Mouse (Mus musculus): ENCODE data around the gene Myo18a.
"Not testable (repeated sequence)": the region's sequence is repeated elsewhere in the genome, so short reads cannot be mapped to it uniquely, and the experiment has no call there.

Gene Myo18a

DNA sequence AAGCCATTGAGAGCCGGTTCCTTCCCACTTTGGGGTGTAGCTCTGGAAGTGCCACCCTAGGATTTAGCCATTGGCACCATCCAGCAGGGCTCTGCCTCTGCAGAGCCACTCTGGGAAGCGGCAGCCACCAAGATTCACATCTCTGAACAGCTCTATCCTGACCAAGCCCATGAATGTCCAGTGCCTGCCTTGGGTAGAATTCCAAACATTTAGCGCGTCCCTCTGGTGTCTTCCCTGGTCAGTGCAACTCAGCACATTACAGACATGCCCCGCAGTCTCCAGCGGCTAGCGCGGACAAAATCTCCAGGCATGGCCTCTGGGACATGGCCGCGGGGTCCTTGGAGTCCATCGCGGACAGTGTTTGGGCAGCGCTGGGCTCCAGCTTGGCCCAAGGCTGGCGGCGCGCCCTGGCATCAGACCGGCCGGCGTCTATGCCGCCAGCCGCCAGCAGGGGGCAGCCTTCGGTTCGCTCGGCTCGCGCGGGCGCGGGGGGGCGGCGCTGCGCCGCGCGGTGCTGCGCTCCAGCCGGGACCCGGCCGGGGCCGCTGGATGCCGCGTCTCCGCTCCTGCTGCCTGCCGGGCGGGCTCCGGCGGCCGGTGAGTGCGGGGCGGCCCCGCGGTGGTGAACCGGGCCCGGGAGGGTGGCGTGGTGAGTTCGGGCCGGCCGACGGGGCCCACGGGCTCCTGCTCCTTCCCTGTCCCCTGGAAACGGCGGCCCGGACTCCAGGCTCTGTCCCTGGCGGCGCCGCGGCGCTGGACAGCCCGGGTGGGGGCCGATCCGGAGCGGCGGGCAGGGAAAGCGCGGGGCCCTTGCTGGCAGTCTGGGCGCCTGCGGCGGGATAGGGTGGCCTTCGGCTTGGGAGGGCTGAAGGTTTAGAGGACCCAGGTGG, at the start of gene Myo18a:
Gene Myo18a (plus strand): TSS at position 464 of the 890 bp plus-strand sequence.
- peak; percentile 71 for DNase-seq (ENCODE audit: low read depth, low spot score)

DNA sequence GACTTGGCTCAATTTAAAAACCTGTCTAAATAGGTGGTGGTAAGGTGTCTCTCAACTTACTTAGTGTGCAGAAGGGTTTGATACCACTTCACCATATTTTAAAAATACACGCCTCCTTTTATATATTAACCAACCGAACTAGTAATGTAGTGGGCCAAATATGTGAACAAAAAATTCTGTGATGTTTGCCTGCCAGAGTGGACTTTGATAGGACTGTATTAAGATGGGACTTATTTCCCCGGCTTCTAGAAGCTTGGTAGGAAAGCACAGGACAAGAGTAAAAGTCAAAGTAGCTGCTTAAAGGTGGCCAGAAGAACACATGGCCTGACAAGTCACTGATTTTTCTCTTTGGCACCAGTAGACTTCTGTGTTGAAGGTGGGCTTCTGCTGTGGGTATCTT, 49.3 kb upstream of the Myo18a start:
- DNase-seq (ENCODE audit: low read depth, low spot score), result no peak

DNA sequence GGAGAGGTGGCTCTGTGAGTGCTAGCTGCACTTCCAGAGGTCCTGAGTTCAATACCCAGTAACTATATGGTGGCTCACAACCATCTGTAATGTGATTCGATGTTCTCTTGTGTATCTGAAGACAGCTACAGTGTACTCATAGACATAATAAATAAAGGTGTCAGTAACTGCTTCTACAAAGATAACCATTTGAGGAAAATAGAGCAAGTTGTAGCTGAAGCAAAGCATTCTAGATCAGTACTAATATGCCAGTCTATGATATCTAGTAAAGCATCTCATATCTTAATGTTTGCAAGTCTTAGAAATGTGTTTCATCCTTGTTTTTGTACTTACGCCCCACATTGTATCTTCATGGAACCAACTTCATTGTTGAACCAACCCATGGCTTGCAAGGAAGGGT, 44.0 kb upstream of the Myo18a start:
- no peak for DNase-seq (ENCODE audit: low read depth, low spot score)

DNA sequence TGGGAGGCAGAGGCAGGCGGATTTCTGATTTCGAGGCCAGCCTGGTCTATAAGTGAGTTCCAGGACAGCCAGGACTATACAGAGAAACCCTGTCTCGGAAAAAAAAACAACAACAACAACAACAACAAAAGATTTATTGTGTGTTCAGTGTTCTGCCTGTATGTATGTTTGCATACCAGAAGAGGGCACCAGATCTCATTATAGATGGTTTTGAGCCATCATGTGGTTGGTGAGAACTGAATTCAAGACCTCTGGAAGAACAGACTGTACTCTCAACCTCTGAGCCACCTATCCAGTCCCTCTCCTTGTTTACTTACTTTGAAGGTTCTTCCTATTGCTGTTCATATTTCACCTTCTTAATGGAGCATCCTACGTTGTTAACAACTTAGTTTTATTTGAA, 41.7 kb upstream of the Myo18a start:
- DNase-seq (ENCODE audit: low read depth, low spot score), result no peak

DNA sequence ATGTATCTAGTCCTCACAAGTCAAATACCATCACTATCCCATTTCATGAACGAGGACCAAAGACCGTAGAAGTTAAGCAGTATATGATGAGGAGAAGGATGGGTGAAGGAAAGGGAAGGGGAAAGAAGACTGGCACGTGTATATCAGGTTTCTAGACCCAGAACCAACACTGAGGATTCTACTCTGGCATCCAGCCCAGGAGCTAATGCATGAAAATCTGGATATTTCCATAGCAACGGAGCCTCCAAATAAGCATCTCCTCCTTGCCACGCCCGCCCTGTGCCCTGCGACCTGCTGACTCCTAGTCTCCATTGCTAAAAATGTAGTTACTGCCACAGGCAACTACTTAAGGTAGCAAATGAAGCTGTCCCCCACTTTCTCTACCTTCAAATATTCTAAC, 38.3 kb upstream of the Myo18a start:
- DNase-seq (ENCODE audit: low read depth, low spot score), result no peak

DNA sequence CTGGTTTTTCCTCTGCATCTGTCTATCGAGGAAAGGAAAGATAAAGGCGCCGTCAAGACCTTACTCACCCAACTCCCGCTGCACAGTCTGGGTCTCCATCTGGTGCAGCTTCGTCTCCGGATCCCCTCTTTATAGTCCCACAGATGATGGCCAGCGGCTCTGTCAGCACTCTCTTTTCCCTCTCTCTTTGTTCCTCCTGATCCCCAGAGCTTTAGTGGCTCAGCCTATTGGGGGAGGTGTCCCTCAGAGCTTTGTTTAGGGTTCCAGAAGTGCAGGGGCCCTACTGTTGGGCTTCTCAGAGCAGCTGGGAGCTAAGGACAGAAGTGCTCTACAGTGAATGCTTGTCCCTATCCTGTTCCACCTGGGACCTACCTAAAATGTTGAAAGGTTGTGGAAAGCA, 37.9 kb upstream of the Myo18a start, which contains the start of gene Cryba1:
Gene Cryba1 (minus strand): TSS at position 101 of the 400 bp plus-strand sequence.
- DNase-seq (ENCODE audit: low read depth, low spot score), result no peak

DNA sequence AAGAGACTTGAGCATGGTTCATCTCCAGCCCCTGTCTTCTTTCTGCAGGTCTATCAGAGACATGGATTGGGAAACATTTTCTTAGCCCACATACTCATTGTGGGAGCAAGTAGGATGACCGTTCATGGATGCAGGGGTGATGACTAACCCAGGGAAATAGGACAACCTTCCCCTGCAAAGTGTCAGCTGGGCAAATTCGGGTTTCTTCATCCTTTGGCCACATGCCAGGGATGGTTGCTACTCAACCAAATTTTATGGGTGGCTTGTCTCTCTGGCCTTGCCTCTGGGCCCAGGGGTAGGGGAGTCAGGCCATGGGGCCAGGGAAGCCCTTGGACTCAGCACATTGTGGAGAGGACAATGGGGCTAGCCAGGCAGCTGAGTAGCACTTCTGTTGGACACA, 34.5 kb upstream of the Myo18a start:
- DNase-seq (ENCODE audit: low read depth, low spot score), result no peak

DNA sequence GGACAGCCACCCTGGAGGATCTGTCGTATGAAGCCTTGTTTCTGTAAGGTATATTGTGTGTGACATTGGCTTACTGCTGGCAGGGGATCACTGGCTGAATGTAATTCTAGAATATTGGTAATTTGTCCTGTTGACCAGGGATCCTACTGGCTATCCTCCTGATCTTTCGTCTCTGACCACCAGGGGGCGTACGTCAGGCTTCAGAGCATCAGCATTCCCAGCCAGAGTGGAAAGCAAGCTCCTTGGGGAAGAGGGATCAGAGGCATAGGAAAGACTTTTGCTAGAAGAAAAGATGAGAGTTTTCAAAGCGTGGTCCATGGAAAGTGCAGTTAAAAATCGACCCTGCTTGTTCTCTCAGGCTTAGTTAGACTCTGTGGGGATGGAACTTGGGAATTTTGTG, 25.8 kb upstream of the Myo18a start:
- peak; percentile 75 for DNase-seq (ENCODE audit: low read depth, low spot score)

DNA sequence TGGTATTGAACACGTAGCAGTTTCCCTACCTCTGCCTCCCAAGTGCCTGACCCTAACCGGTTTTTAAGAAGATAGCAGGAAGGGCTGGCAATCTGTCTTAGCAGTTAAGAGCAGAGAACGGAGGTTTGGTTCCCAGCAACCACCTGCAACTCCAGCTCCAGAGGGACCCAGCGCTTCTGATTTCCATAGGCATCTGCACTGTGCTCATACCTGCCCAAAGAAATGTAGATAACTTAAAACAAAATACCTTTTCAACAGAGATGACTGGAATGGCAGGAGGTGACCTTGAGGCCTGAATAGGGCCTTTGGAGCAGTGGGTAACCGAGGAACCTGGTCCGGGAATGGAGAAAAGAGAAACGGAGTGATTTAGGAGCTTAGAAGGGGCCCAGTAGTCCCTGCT, 24.5 kb upstream of the Myo18a start:
- no peak for DNase-seq (ENCODE audit: low read depth, low spot score)

DNA sequence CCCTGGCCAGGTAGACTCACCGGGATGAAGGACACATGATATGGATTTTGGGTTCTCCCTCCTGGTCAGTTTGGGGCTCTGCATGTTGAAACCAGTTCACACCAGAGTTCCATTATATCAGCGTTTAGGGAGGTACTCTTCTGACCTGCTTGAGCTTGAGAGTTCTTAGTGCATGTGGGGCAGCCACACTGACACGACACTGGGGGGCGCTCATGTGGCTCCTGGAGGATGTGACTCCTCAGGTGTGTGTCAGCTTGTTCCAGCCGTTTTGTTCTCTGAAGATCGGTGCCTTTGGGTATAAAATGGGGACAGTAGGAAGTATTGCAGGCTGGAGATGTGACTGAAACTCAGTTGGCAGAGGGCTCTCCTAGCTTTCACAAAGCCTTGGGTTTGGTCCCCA, 19.1 kb upstream of the Myo18a start:
- no peak for DNase-seq (ENCODE audit: low read depth, low spot score)

DNA sequence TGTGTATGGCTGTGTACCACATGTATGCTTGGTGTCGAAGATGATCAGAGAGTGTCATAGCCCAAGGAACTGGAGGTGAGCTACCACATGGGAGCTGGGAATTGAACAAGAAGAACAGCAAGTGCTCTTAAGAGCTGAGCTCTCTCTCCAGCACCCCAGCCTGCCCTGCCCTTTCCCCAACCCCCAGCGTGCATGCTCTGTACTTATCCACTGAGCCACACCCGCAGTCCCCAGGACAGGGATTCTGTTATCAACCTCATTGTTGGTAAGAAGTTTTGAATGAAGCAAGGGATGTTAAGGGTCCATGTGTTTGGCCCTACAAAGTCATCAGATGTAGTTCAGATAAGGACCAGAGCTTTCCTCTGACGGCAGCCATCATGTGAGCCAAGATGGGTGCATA, 16.4 kb upstream of the Myo18a start:
- no peak for DNase-seq (ENCODE audit: low read depth, low spot score)

DNA sequence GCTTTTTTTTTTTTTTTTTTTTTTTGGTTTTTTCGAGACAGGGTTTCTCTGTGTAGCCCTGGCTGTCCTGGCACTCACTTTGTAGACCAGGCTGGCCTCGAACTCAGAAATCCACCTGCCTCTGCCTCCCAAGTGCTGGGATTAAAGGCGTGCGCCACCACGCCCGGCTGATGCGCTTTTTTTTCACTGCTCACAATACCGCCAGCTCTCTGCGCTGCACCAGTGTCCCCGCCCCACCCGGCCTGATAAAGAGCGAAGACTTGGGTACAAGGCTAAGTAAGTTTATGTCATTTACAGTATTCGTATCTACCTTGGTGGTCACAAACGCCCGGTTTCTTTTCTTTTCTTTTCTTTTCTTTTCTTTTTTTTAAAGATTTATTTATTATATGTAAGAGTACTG, 15.9 kb upstream of the Myo18a start:
- DNase-seq (ENCODE audit: low read depth, low spot score), result not testable (repeated sequence)

DNA sequence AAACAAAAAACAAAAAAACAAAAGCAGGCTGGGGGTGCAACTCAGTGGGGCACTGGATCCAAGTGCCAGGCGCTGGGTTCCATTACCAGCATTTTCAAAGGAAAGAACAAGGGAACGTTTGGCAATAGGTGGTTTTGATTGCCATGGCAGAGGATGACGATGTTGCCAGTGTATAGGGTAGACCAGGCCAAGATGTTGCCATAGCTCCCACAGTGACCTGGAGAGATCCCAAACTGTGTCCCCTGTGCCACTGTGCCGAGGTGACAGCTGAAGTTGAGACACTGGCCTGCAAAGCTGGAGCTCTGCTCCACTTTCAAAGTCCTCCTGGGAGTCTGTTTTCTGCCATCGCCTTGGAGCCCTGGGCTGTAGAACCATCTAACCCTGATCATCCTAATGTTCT, 14.1 kb upstream of the Myo18a start:
- DNase-seq (ENCODE audit: low read depth, low spot score), result no peak

DNA sequence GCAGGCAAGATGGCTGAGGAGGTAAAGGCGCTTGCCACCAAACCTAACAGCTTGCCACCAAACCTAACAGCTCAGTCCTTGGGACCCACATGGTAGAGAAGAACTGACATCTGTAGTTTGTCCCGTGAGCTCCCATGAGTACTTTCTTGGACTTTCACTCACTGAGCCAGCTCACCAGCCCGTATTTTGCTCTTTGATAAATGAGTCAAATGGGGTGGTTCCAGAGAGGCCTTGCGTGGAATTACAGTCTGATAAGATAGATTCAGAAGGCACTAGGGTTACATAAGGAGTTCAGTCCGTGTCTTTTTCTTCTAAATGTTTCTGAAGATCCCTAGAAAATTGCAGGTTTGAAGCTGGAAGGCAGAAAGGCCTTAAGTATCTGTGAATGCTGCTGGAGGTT, 10.5 kb upstream of the Myo18a start:
- no peak for DNase-seq (ENCODE audit: low read depth, low spot score)

DNA sequence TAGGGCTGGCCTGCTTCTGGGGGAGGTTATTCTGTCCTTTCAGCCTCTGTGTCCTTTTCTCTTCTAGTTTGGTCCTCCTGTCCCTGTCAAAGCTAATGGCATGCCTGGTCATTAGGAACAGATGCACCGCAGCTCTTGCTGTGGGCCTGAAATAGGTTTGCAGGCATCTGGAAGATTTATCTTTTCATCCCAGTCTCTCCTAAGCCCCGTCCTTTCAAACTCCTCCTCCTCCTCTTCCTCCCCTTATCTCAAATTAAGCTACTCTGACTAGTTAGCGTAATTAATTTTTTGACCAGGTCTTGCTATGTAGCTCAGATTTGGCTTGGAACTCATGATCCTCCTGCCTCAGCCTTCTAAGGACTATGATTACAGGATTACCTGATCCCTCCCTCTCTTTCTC, 9.6 kb upstream of the Myo18a start:
- DNase-seq (ENCODE audit: low read depth, low spot score), result no peak

DNA sequence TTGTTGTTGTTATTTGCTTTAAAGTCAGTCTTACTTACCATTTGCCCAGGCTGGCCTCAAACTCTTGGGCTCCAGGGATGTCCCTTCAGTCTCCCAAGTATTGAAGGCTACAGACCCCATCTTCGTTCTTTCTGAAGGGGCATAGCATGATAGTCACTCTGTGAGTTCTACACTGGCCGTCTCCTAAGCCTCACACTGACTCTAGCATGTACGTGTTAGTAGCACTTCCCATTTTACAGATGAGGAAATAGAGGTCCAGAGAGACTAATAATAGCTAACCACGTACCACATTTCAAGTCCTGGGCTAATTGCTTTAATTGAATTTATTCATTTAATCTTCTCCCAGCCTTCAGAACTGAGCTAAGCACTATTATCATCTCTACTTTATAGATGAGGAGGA, 3.0 kb upstream of the Myo18a start:
- no peak for DNase-seq (ENCODE audit: low read depth, low spot score)

DNA sequence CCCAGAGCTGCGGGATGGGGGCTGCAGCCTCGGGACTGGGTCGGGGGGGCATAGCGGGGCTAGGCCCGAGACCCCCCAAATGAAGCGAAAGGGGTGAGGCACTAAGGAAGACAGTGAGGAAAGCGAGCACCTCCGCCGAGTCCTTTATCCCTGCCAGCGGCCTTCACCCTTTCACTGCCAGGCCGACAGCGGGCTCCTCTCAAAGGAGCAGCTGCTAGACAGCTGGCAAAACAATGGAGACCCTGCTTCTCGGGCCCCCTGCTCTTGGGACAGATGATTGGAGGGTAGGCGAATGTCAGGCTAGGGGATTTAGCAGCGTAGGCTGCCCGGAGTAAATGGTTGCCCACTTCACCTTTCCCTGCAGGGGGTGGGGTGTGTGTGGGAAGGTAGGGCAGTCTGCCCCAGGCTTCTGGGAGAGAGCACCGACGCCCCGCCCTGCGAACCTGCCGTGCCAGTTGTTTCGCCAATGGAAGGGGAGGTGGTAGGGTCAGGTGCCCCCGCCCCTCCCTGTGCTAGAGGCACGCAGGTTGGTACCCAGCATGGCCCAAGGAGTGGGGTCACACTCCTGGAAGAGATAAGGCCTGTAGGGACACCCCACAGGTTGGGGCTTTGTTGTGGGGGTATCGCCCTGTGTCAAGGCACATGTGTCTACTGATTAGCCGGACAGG, 761 bp downstream of the Myo18a start:
- DNase-seq (ENCODE audit: low read depth, low spot score), result peak; percentile 46

DNA sequence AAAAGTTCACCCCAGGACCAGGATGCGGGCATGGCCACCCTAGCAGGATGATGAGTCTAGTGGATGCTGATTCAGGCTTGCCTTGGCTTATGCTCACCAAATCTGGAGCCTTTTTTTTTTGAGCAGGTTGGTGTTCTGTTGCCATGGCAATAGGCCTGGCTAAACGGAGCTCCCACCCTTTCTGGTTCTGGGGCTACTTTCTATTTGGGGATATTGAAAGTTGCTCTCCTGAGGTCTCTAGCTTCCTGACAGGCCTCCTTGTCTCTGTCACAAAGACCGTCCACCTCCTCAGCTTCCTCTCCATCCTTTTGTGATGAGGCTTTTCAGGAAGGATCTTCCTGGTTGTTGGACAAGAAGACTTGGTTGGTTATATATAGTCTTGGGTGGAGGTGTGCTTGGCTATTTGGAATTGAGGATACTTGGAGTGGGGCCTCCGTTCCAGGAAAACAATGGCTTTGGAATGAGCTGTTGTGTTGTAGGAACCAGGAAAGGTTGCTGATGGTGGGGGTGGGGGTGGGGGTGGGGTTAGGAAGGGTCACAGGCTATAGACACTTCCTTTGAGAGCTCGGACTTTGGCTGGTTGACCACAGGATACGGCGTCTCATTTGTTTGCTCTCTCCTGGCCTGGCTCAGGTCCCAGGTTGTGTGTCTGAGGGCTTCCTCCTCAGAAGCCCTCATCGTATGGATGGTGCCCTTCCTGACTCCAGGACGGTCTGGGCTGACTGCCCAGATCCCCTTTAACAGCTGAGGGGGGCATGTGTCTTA, 1.8 kb downstream of the Myo18a start:
- DNase-seq (ENCODE audit: low read depth, low spot score), result no peak

DNA sequence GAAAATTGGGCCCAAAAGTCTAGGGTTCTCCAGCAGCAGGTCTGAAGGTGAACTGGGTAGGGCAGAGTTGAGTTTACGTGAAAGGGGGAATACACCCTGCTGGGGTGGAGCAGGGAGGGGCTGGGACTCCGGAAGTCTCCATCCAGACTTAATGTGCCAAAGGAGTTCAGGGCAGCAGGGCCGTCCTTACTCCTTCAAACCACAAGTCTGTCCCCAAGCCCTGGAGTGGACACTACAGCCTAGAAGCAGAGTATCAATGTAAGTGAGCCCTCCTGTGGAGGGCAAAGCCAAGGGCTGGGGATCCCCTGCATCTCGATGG, 2.4 kb downstream of the Myo18a start:
- no peak for DNase-seq (ENCODE audit: low read depth, low spot score)

DNA sequence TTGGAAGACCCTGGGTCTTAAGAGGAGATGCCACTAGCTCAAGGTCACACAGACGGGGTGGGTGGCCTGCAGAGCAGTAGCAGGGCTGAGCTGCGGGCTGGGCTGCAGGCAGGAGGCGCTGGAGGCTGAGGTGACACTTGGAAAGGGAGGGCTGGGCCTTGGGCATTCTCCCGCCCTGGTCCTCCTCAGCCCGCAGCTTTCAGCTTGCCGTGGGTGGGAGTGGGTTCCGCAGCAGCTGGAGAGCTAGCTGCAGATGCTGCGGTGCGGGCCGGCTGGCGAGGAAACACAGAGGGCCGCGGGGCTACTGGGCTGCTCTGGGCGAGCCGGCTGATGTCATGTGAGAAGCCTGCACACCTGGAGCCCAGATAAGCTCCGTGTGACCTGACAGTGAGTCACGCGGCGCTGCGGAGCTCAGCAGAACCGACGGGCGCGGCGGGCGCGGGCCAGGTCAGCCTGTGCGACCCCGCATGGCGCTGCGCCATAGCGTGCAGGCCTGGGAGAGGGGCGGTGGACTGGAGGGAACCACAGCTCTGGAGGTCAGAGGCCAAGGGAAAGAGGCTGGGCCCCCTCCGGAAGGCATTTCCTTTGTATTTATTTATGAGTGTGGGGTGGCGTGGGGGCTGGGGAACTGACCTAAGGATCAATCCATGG, 3.4 kb downstream of the Myo18a start:
- DNase-seq (ENCODE audit: low read depth, low spot score), result no peak

DNA sequence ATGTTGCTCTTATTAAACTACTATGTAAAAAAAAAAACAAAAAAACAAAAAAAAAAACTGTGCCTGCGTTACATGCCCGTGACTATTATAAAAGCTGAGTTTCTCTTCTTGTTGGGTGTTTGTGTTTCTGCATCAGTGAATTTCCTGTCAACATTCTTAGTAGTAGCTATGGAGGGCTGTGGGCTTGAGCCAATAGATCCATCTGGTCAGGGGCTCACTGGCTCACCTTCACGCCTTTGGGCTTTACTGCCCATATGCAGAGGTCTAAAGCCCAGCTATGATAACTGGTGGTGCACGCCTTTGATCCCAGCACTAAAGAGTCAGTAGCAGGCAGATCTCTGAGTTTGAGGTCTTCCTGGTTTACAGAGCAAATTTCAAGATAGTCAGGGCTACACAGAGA, 6.5 kb downstream of the Myo18a start:
- DNase-seq (ENCODE audit: low read depth, low spot score), result no peak

DNA sequence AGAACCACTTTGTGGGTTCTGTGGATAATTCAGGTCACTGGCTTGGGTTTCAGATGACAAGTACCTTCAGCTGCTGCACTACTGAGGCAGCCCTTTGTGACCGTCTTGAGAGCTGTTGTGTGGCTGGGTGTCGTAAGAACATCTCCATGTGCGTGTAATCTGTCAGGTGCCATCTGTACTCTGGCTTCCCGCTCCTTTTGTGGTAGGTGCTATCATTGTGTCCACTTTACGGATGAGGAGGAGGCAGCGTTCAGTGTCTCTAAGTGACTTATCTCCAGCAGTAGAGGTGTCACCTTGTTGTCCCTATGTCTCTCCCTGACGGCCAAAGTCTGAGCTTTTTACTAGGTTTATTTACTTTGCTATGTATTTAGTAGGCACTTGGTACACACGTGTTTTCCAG, 7.3 kb downstream of the Myo18a start:
- no peak for DNase-seq (ENCODE audit: low read depth, low spot score)

Data from embryo, embryonic 11.5 days (tissue).